Mouse (Mus musculus): ENCODE data around the gene Lpin1. TPM values are rescaled to one million over a fixed set of nuclear protein-coding genes. Genes with fewer than 3 reads are reported as not detected.

Gene Lpin1
- polyA plus RNA-seq, 1 experiment from 2014 or later: 4.6 TPM

DNA sequence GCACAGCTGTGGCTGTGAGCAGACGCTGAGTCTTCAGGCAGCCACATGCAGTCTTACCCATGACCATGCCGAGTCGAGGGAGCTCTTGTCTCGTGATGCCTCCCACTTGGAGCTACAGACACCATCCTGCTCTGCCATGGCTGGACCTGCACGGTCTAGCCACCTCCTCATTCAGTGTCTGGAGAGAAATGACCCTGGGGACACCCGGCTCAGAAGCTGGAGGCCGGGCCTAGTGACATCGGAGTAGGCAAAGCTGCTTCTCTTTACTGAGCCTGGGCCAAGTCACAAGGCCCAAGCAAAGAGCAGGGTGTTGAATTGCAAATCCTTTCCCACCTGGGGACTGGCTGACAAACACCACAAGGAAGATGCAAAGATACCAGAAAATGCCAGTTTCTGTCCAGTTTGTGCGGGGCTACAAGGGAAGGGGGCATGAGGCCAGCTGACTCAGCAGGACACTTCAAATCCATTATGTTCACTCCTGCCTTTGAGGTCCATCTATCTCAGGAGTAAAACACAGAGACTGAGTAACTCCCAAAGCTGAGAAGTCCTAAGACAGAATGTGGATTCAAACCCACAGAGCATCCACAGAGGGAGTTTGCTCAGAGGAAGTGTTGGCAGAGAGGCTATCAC lies 36.1 kb upstream of the Lpin1 start:
- Histone ChIP-seq H3K9me3 (ENCODE audit: low read depth, low read length) (no peaks in the 10 kb centered on the region), H3K27ac (ENCODE audit: low read depth) (no peak overlapping the region), H3K36me3 (ENCODE audit: insufficient read depth) (no peaks in the 10 kb centered on the region), H3K4me1 (ENCODE audit: insufficient read depth) (no peaks in the 10 kb centered on the region), H3K4me3 (ENCODE audit: low read depth, low read length) (no peak overlapping the region), H3K27me3 (ENCODE audit: insufficient read depth, low read length) (no peaks in the 10 kb centered on the region), H3K4me2 (no peak overlapping the region), H3K9ac (no peak overlapping the region)
- TF ChIP-seq CTCF (IDR thresholded peaks at IDR 0.05; ENCODE audit: low read depth): no peak
- ATAC-seq (ENCODE audit: insufficient read depth): no peak
- DNase-seq: no peak
- WGBS: 35% methylated on average over 9 of the region's 9 CpGs

DNA sequence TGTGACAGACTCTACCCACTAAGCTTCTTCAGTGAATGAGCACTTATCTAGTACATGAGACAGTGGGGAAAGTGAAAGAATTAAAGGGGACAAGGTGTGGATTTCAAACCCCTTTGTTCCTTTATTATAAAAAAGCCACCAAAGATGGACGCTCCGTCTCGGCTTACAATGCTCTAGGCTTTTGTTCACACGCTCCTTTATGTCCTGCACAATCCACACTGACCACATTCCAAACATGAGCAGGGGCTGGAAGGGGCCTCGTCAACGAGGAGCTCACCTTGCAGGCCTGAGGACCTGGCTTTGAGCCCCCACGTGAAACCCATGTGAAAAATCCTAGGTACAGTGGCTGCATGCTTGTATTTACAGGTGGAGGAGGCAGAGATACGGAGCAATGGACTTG lies 33.9 kb upstream of the Lpin1 start:
- DNase-seq: no peak
- no peak overlapping the region for H3K27ac ChIP-seq (ENCODE audit: low read depth)

DNA sequence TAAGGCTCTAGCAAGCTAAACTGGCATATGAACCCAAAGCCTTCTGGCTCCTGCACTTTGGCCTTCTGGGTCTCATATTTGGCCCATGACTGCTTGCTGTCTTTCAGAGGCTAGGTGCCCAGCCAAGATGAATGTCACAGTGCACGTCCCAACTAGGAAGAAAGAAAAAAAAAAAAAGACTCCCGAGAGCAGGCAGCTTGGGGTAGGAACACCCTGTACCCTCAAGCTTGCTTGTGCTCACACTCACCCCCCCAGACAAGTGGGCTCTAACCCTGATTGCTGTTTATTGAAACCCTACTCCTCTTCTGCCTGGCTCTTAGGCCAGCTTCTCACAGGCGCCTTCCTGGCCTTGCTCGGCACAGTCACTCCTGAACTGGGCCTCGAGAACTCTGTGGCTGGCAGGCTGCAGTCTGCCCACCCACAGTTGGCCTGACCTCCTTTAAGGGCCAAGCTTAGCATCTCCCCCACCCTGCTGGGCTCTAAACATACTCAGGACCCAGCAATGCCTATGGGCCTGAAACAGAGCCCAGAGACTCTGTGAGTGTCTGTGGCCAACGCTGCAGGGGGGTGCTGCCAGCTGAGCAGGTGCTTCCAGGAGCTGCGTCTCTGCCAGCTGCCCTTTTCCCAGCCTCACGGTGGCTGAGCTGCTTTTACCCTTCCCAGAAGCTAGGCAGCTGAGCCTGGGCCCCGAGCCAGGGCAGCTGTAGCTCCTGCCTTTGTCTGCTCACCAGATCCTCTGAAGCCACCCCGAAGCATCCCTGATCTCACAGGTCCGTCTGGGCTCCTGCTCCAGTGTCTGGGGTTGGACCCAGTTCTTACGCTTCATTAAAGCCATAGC lies 33.0 kb upstream of the Lpin1 start:
- no peaks in the 10 kb centered on the region for H3K27me3 ChIP-seq (ENCODE audit: insufficient read depth, low read length)
- no peaks in the 10 kb centered on the region for H3K36me3 ChIP-seq (ENCODE audit: insufficient read depth)
- no peaks in the 10 kb centered on the region for H3K4me1 ChIP-seq (ENCODE audit: insufficient read depth)
- no peak overlapping the region for H3K9ac ChIP-seq
- 47% methylated on average over 12 of the region's 12 CpGs for WGBS
- ATAC-seq (ENCODE audit: insufficient read depth): no peak
- TF ChIP-seq CTCF (IDR thresholded peaks at IDR 0.05; ENCODE audit: low read depth): no peak
- no peak overlapping the region for H3K27ac ChIP-seq (ENCODE audit: low read depth)
- no peak overlapping the region for H3K4me3 ChIP-seq (ENCODE audit: low read depth, low read length)
- peak; percentile 13 for DNase-seq
- H3K4me2 ChIP-seq: no peak overlapping the region
- H3K9me3 ChIP-seq (ENCODE audit: low read depth, low read length): no peaks in the 10 kb centered on the region

More for the DNA sequence above, 33.9 kb upstream of the Lpin1 start:
- H3K4me2 ChIP-seq: no peak overlapping the region
- no peaks in the 10 kb centered on the region for H3K27me3 ChIP-seq (ENCODE audit: insufficient read depth, low read length)
- 59% methylated on average over 8 of the region's 8 CpGs for WGBS
- ATAC-seq (ENCODE audit: insufficient read depth): peak; percentile 52; the same call in 1 of the 2 replicates
- H3K36me3 ChIP-seq (ENCODE audit: insufficient read depth): no peaks in the 10 kb centered on the region
- no peak overlapping the region for H3K9ac ChIP-seq
- H3K9me3 ChIP-seq (ENCODE audit: low read depth, low read length): no peaks in the 10 kb centered on the region
- H3K4me1 ChIP-seq (ENCODE audit: insufficient read depth): no peaks in the 10 kb centered on the region
- no peak overlapping the region for H3K4me3 ChIP-seq (ENCODE audit: low read depth, low read length)
- TF ChIP-seq CTCF (IDR thresholded peaks at IDR 0.05; ENCODE audit: low read depth): no peak

DNA sequence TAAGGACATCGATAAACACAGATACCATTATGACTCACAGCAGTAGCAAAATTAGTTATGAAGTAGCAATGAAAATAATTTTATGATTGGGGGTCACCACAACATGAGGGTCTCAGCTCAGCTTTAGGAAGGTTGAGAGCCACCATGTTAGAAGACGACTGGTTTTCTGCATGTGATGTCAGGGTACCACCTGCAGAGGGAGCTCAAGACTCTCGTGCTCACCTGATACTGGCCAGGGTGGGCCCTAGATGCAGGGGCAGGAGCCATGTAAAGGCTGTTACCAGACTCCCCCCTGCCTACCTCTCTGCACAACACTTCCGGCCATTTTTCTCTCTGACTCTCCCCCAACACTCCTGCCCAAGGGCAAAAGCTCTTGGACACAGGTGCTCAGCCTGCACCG lies 31.2 kb upstream of the Lpin1 start:
- Histone ChIP-seq H3K9me3 (ENCODE audit: low read depth, low read length) (no peaks in the 10 kb centered on the region), H3K4me2 (no peak overlapping the region), H3K9ac (no peak overlapping the region), H3K4me3 (ENCODE audit: low read depth, low read length) (no peak overlapping the region), H3K36me3 (ENCODE audit: insufficient read depth) (no peaks in the 10 kb centered on the region), H3K4me1 (ENCODE audit: insufficient read depth) (no peaks in the 10 kb centered on the region), H3K27me3 (ENCODE audit: insufficient read depth, low read length) (no peaks in the 10 kb centered on the region), H3K27ac (ENCODE audit: low read depth) (no peak overlapping the region)
- WGBS: 60% methylated on average over 5 of the region's 5 CpGs
- ATAC-seq (ENCODE audit: insufficient read depth) (no peak), DNase-seq (no peak)
- peak; percentile 31; the same call in 1 of the 2 replicates for TF ChIP-seq CTCF (IDR thresholded peaks at IDR 0.05; ENCODE audit: low read depth)

DNA sequence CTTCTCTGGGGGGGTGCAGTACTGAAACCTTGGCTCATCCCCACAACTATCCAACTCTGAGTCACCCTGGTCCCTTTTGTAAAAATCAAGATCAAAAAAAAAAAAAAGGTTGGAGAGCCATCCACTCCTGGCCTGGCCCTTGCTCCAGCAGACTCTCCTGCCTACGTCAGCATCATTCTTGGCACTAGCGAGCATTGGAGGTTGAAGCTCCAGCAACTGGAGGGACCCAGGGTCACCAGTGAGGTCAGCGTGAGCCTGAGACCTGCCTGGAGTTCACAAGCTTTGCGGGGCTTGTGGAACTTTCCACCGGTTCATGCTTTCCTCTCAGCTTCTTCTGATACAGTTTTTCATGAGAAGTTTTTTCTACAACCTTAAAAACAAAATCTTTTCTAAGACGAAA lies 29.3 kb upstream of the Lpin1 start:
- no peaks in the 10 kb centered on the region for H3K4me1 ChIP-seq (ENCODE audit: insufficient read depth)
- no peak overlapping the region for H3K4me3 ChIP-seq (ENCODE audit: low read depth, low read length)
- ATAC-seq (ENCODE audit: insufficient read depth): no peak
- H3K9ac ChIP-seq: no peak overlapping the region
- no peaks in the 10 kb centered on the region for H3K27me3 ChIP-seq (ENCODE audit: insufficient read depth, low read length)
- no peak overlapping the region for H3K27ac ChIP-seq (ENCODE audit: low read depth)
- H3K36me3 ChIP-seq (ENCODE audit: insufficient read depth): no peaks in the 10 kb centered on the region
- no peak overlapping the region for H3K4me2 ChIP-seq
- no peaks in the 10 kb centered on the region for H3K9me3 ChIP-seq (ENCODE audit: low read depth, low read length)
- DNase-seq: no peak
- TF ChIP-seq CTCF (IDR thresholded peaks at IDR 0.05; ENCODE audit: low read depth): no peak
- 77% methylated on average over 6 of the region's 6 CpGs for WGBS

DNA sequence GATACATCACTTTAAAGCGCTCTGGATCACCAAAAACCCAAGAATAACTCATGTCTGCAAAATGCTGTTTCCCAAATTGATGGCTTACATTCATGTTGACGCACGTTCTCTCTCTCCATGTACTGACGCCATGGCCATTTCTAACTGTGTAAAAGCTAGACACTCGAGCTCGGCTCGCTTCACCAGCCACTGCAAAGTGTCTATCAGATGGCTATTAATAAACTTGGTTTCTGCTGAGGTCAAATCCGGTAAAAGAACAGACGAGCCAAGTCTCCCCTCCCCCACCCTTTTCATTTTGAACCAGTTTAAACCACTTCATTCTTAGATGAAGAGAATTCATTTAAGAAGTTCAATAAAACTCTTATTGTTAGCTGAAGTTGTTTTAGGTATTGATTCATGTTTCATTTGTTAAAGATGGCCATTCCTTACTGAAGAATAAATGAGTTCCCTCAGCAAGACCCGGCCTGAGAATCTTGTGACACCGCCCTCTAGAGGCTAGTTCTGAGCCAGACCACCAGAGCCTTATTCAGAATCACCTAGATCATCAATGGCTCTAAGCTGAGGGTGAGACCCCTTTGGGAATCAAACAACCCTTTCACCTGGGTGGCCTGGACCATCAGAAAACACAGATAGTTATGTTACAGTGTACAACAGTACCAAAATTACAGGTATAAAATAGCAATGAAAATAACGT lies 28.5 kb upstream of the Lpin1 start:
- WGBS: 63% methylated on average over 12 of the region's 12 CpGs
- Histone ChIP-seq H3K9me3 (ENCODE audit: low read depth, low read length) (no peaks in the 10 kb centered on the region), H3K36me3 (ENCODE audit: insufficient read depth) (no peaks in the 10 kb centered on the region), H3K27me3 (ENCODE audit: insufficient read depth, low read length) (no peaks in the 10 kb centered on the region), H3K27ac (ENCODE audit: low read depth) (no peak overlapping the region), H3K4me2 (no peak overlapping the region), H3K9ac (no peak overlapping the region), H3K4me3 (ENCODE audit: low read depth, low read length) (no peak overlapping the region), H3K4me1 (ENCODE audit: insufficient read depth) (no peaks in the 10 kb centered on the region)
- DNase-seq (peak; percentile 27), ATAC-seq (ENCODE audit: insufficient read depth) (no peak)
- TF ChIP-seq CTCF (IDR thresholded peaks at IDR 0.05; ENCODE audit: low read depth): peak; percentile 41; the same call in 1 of the 2 replicates

DNA sequence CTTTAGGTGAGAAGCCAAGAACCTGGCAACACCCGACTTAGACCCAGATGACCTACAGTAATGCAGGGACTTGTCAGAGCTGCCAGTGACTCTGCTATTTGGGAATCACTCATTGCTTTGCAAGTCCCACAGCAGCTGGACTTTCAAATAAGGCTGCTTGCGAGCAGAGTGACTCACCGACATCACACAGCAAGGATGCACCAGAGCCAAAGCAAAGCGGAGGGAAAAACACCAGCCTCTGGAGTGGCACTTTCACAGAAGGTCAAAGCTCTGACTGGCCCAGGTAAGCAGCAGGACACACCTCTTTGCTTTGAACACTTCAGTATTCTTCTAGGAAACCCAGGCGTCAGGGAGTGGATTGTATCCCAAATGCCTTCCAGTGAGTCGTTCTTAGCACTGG lies 25.1 kb upstream of the Lpin1 start:
- Histone ChIP-seq H3K4me1 (ENCODE audit: insufficient read depth) (no peaks in the 10 kb centered on the region), H3K4me3 (ENCODE audit: low read depth, low read length) (no peak overlapping the region), H3K9me3 (ENCODE audit: low read depth, low read length) (no peaks in the 10 kb centered on the region), H3K27ac (ENCODE audit: low read depth) (no peak overlapping the region), H3K4me2 (no peak overlapping the region), H3K36me3 (ENCODE audit: insufficient read depth) (no peaks in the 10 kb centered on the region), H3K27me3 (ENCODE audit: insufficient read depth, low read length) (no peaks in the 10 kb centered on the region), H3K9ac (no peak overlapping the region)
- ATAC-seq (ENCODE audit: insufficient read depth) (no peak), DNase-seq (no peak)
- TF ChIP-seq CTCF (IDR thresholded peaks at IDR 0.05; ENCODE audit: low read depth): no peak
- WGBS: 69% methylated on average over 6 of the region's 6 CpGs
